Mouse (Mus musculus) T-helper 17 cell (primary cell): ENCODE results near the gene Pgap3.

Experiments
- in situ Hi-C, 2 experiments: fragments of 300-600 bp; cut with MboI, MseI; formaldehyde crosslinking; loops; 1 replicate in 1 of 2; 2 replicates in 1 of 2; pipeline ENCODE4 v1.15.1; 2025; ENCODE audit warnings: high pct_unique_total_duplicates in 2 of 2

The Pgap3 gene

DNA sequence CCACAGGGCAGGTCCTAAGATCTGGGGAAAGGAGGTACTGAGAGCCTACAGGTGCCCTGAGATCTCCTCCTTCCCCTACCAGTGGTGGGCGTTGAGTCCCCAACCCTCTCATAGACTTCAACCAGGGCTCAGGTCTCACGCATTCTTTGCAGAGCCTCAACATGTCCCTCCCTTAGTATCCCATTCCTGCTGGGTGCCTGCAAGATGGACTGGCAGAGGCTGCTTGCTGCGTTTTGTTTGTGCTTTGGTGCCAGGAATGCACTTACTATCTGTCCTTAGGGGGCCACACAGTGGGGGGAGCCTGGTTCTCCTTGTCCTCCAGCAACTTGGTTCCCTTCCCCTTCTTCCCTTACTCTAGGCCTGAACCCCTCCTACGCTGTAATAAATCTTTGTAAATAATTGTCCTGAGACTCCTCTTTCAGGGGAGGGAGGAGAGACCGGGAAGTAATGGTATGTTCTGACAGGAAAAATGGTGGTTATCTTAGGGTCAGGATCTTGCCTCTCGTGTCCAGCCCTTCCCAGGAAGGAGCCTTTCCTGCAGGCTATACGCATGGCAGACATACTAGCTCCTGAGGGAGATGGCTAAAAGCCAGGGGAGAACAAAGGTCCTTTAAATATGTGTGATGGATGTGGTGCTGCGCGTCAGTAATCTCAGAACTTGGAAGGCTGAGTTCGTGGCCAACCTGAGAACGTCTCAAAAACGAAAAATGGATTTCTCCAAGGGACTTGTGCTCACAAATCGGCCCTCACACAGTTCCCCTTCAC lies 42.7 kb downstream of the Pgap3 start:
- in situ Hi-C loops: no loop called here

DNA sequence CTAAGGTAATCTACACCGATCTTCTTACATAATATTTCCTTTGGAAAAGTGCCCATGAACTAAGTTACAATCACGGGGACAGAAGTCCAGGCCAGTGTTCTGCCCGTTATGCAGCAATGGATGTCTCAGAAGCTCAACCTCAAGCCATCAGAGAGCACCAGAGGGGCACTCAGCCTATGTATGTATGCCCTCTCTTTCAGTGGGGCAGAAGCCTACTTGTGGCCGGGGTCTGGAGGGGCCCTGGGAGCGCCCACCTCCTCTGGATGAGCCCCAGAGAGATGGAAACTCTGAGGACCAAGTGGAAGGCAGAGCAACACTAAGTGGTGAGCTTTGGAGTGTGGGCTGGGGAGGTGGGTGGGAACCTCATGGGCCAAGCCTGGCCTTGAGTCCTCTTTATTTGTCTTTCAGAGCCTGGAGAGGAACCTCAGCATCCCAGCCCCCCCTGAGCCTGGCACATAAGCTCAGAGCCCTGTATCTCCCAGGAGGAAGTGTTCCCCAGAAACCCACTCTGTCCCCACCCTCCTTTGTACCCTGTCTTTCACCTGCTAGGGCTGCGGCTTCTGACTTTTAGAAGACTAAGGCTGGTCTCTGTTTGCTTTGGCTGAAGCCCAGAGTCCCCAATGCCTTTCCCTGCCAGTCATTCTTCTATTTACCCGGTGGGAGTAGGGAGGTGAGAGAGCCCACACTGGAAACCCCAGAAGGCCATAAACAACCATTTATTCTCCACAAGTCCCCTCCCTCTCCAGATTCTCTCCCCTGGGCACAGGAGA lies 43.5 kb downstream of the Pgap3 start:
- in situ Hi-C loops: no loop called here

DNA sequence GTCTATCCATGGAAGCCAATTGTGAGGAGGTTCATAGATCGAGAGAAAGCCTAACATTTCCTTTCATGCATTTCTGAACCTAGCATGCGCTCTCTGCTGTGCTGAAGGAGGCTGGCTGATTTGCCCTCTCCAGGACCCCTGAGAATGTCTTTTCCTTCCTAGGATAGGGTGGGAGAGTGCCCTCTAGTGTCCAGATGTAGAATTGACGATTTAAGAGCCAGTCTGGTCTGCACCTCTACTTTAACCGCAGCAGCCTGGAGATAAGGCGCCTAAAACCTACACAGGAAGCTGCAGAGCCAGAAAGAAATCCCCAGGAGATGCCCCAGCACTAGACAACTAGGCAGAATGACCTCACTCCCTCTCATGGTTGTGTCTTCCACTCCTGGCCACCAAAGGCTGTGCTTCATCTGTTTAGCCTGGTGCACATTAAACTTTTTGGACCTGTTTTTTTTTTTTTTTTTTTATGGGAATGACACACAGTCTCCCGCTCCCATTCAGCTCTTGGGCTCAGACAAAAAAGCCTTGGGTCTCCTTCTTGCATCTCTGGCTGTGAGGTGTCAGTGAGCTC lies 44.5 kb downstream of the Pgap3 start:
- in situ Hi-C loops: no loop called here

DNA sequence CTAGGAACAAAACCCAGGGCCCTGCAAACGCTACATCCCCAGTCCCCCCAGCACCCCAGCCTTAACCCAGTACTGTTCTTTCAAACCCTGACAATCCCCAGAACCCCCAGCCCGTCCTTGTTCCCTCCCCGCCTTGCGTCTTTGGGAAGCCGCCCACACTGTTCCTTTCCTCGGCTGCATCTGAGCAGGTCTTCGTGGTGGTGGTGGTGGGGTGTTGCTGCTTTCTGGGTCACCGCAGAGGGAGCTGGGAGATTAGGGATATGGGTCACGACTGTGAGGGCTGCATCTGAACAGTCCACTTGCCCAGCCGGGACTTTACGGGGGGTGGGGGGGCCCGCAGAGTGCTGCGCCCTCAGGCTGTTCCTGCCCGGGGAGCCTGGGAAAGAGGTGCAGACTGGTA lies 45.8 kb downstream of the Pgap3 start:
- in situ Hi-C loops: no loop called here

DNA sequence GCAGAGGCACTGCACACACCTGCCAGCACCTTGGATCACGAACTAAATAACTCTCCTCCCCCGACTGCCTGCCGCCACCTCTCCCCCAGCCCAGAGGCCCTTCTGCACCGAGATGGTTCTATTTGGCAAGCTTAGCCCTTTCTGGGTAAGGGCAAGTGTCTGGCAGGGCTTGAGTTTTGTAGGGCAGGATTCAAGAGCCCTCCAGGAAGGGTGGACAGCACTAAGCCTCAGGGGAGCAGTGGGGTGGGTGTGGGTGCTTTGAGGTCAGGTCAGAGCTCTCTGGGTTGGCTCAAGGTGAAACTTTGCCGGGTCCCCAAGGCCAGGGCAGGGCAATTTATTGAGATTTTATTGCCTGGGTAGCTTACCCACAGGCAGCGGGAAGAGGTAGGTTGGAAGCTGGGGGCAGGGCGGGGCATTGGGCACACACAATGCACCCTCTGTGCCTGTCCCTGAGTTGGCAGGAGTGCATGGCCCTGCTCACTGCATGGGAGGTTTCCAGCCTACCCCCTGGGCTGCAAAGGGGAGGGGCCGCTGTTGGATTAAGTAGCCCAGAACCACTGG lies 46.6 kb downstream of the Pgap3 start:
- in situ Hi-C loops: no loop called here

DNA sequence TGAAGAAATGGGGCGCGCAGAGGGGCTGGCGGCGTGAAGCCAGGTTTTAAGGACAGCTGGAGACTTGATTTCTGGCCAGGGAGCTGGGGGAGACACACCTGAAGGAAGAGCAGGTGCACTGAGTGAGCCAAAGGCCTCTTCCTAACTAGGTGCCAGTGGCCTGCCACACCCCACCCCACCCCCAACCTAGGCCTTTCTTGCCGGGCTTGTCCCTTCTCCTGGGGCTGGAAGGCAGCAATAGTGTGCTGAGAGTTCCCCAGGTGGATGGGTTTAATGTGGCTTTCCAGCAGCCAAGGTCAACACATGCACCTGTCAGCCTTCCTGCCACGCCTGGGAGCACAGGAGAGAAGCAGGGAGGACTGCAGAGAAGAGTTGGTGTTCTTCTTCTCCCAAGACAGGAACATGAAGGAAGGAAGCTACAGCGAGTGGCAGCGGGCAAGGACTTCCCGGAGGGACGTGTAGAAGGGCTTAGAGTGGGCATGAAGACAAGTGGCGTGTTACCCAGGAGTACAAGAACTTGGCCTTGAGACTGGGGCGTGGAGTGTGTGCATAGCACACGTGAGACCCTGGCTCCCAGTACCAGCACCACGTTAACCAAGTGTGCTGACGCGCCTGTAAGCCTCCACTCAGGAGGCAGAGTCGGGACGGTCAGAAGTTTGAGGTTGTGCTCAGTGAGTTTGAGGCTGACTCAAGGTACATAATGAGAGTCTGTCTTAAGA lies 47.9 kb downstream of the Pgap3 start:
- in situ Hi-C loops: no loop called here

DNA sequence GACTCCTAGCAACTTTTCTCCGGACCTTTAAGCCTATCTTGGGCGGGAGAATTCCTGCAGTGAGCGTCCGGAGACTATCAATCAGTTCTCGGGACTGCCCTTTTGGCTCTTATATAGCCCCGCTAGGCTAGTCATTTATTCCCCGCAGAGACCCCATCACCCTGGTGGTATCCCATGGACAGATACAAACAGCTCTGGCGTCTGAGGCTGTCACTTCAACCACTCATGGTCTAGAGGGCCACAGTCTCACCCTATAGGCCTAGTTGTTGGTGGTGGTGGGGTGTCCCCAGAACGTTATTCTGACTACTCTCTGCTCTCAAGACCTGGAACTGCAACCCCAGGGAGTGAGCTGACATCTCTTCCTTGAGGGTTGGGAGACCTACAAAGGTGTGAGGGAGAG lies 51.0 kb downstream of the Pgap3 start:
- in situ Hi-C loops: no loop called here

DNA sequence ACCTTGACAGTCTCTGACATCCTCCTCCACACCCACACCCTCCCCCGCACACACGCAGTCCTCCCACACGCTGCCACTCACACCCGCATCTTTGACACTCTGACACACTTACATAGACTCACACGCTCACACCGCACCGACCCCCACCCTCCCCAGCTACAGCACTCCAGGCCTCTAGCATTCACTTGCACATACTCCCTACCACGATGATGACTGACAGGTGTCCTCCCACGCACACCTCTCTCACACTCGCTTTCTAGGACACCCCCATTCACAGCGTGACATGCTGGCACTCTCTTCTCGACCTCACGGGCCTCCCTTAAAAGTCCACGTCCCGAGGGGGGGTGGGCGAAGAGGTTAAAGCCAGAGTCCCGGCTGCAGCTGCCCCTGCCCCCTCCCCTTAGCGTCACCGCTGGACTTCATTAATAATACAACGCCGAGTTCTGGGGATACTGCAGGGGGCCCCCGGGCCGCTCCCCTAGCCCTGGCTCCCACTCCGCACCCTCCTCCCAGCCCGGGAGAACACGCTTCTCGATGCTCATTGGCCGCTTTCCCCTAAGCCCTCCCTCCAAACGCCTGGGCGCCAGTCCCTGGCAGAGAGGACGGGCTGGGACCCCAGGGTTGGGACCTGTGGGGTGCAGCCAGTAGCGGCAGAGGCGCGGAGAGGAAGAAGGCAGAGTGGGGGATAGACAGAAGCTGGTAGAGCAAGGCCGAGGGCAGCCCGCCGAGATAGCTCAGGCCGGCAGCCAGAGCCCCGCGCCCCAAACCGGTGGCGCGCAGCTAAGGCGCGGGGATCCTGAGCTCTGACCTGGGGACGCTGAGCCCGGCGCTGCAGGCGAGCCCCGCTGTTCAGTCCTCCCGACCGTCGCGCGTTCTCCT lies 52.0 kb downstream of the Pgap3 start, which contains the start of gene Ppp1r1b:
TSS of gene Ppp1r1b (plus strand) at position 322 of the 879 bp plus-strand sequence.
- in situ Hi-C loops: no loop called here

DNA sequence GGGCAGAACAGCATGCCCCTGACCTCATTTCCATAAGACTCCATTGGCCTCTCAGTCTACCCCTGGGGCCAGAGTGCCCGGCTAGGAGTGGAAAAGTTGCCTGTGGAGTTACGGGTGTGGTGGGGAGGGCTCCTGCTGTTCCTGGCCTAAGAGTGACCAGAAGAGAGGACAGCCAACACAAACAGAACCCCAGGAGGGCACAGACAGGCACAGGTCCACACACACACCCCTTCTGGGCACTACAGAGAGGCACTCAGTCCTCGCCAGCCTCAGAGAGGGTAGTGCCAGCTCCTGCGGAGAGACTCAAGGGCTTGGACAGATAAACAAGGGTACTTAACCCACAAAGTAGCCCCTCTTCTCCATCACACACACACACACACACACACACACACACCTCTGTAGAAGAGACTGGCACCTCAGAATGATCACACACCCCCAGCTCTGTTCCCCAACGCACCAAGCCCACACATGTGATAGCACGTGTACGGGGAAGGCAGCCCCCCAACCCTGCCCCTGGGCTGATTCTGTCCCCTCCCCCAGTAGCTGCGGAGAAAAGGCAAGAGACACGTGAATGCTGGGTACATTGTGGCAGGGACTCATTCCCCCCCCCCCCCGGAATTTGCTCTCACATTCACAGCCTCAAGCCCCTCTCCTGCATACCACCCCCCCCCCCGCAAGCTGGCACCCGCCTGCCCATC lies 52.8 kb downstream of the Pgap3 start:
- in situ Hi-C loops: no loop called here

DNA sequence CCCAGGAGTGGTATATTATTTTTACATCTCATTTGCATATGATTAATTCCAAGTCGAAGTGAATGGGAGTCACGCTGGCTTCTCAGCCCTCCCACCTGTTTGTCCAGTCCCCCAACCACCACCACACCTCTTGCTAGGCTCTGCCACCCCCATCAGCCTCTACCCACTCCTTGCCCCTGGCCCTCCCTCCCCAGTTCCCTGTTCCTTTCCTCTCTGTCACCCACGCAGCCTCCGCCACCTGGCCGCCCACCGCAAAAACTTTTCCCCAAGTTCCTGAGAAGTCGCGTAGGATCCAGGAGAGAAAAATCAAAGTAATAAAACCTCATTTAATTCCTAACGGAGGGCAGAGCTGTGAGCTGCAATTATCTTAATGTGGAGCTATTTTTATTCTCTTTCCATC lies 54.1 kb downstream of the Pgap3 start:
- in situ Hi-C loops: no loop called here

DNA sequence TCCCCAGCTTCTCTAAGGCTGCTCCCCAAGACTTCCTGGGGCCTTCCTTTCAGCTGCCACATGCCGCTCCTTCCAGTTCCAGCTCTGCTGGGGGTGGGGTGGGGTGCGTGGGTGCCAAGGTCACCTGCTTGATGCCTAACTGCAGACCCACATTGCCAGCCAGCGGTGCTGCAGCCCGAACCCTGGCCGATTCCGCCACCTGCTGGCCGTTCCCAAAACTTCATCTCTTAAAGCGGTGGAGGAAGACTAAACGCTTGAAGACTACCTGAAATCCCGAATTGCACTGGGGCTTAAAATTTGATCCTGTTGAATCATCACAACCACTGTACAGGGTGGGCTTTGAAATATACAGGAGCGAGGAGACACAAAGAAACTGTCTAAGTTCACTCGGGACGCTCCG lies 55.0 kb downstream of the Pgap3 start:
- in situ Hi-C loops: no loop called here

DNA sequence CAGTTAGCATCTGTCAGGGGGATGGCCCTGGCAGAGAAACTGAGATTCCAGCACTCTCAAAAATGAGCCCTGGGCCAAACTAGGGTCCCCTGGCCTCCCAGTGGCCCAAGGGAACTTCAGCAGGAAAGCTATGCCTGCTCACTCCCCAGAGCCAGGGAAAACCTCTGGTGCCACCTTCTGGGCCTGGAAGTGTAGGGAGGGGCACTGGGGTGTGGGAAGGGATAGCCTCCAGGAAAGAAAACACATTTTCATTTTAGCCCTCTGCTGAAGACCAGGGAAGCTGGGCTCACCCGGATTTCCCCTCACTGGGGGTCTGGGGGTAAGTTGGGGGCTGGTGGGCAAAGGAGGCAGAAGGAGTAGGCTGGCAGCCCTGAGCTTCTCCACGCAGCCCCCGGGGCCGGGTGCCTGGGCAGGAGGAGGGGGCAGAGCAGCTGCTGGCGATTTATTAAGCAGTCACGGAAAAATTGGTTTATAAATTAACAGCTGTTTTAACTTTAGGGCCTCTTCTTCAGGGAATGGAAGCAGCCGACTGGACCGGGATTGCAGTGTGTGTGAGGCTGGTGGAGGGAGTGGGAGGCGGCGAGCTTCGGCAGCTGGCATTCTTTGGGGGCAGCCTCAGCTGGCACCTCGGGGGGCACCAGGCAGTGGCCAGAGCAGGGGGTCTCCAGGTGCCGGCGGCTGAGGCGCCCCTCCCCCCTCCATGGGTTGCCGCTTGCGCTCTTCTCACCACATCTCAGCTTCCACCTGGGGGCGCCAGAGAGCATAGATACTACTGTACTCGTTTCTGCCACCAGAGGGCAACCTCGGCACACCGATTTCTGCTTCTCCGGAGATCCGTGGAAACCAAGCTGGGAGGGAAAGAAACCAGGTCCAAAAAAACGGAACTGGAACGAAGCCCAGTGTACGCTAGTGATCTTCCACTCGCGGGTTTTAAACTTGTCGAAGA lies 58.0 kb downstream of the Pgap3 start:
- in situ Hi-C loops: no loop called here

DNA sequence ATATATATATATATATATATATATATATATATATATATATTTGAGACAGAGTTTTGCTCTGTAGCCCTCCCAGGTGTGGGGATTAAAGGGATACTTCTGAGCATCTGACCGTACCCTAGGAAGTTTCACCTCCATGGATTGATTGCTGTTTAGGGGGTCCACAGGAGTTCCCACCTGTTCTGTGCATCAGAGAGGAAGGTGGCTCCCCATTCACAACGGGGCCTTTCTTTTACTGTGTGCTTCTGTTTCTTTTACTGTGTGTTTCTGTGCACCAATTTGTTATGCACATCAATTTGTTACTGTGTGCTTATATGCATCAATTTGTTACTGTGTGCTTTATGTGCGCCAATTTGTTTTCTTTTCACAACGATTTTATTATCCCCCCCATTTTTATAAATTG lies 59.1 kb downstream of the Pgap3 start:
- in situ Hi-C loops: no loop called here

DNA sequence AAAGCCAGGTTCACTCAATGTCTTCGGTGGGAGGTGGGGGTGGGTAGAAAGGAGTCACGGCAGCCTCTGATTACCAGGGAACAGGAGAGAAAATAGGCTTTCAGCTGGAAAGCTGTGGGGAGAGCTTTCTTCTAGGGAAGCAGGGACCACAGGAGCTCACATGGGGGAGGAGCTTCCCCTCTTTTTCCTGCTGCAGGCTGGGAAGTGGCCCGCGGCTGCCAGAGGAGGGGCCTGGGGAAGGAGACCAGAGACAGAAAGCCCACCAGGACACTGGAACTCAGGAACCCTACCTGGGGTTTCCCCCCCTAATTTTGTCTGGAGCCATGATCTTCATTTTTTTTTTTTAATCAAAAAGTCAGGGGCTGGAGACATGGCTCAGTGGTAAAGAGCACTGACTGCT lies 59.7 kb downstream of the Pgap3 start:
- in situ Hi-C loops: no loop called here

DNA sequence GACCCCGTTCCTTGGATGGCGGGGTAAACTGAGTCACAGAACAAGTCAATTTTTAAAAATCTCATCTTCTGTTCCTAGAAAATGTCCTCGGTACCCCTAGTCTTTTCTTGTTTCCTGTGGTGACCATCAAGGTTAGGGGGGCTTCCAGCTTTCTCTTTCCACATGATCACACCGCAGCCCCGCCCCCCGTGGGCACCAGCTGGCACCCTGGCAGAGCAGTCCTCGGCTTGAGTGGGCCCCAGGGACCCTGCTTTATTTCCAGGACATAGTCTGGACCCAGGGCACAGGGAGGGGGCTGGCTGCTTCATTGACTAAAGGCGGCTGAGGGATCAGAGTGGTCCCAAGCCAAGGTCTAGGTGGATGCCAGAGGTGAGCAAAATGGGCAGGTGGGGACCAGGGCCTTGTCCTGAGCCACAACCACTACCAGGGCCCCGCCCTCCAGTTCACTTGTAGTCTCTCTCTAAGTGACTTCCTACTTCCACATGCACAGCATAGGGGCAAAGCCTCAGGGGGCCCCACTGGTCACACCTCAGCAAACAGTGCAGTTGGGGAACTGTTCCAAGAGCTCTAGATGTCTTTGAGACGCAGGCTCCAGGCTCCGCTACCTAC lies 60.5 kb downstream of the Pgap3 start:
- in situ Hi-C loops: no loop called here

DNA sequence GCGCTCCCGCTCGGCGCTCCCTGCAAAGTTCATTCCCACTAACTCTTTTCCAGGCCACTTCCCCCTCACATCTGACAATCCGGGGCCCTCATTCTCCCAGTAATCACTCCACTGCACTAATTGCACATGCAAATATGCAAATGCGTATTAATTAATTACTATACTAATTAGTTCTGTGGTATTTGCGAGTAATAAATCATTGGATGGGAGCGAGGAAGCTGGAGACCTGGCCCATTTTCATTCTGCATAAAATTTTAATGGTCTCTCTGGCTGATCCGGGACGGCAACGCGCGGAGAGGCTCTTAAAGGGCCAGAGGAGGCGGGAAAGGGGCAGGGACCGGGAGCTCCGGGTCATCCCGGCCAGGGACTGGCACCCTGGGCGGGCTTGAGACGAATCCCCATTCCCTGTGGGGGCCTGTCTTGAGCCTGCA lies 61.2 kb downstream of the Pgap3 start:
- in situ Hi-C loops: no loop called here
